Mouse (Mus musculus): ENCODE measurements around the gene Wdfy4. TPM values are rescaled to one million over a fixed set of nuclear protein-coding genes. Genes with fewer than 3 reads are reported as not detected.

Gene Wdfy4
- polyA plus RNA-seq, 1 experiment, result 0.19 TPM

DNA sequence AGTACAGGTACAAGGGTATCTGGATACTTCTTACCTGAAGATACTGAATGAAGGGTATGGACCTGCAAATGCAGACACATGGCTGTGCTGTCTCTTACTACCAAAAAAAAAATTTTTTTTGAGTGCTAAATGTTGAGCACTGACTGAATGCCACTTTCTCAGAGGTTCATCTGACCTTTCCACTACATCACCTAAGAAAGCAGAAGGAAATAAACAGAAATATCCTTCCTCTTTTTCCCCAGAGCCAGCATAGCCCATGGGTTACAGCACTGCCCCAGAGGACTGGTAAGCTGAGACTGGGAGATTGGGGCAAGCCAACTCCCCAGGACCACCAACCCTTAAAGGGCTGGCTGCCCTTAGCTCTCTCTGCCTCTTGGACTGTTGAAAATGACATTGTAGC, 8.5 kb upstream of the Wdfy4 start:
- TF ChIP-seq POLR2A (IDR thresholded peaks at IDR 0.05; ENCODE audit: low read depth, low read length) (no peak), CTCF (IDR thresholded peaks at IDR 0.05; ENCODE audit: borderline replicate concordance, insufficient read depth, low read length) (no peak)
- Histone ChIP-seq H3K27ac (ENCODE audit: insufficient read depth, low read length) (no peak overlapping the region), H3K4me3 (ENCODE audit: insufficient read depth, low read length) (no peak overlapping the region), H3K4me1 (ENCODE audit: control insufficient read depth, insufficient read depth, low read length) (no peaks in the 10 kb centered on the region)

- Histone ChIP-seq H3K4me1 (ENCODE audit: control insufficient read depth, insufficient read depth, low read length) (peaks cover 4% of the 10 kb centered on the region), H3K27ac (ENCODE audit: insufficient read depth, low read length) (no peak overlapping the region), H3K4me3 (ENCODE audit: insufficient read depth, low read length) (no peak overlapping the region)
- TF ChIP-seq CTCF (IDR thresholded peaks at IDR 0.05; ENCODE audit: borderline replicate concordance, insufficient read depth, low read length) (no peak), POLR2A (IDR thresholded peaks at IDR 0.05; ENCODE audit: low read depth, low read length) (no peak)
Observed at GRCm38 (mm10) chr14:33190646-33191045, 5.3 kb upstream of the Wdfy4 start.

DNA sequence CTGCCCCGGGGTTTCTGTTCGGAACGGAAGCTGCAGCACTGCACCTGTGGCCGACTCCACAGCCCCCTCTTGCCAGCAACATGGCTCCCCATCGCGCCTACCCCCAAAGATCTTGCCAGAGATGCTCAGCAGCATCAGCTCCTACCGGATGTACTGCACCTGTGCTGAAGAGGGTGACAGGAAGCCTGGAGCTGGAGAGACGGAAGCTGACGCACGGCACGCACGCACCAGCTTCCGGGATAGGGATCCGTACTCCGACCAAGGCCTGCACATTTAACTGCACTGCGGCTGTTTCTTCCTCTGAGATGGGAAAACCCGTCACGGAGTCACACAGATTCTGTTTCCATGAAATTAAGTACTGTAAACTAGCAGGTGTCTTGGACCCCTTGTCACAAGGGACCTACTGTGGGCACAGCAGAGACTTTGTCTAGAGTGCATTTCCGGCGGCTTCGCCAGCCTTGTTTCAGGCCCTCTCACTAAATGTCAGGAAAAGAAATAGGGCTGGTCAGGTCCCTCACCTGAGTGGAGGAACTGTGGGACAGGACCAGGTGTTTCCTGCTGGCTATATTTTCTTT, 4.6 kb upstream of the Wdfy4 start:
- H3K4me3 ChIP-seq (ENCODE audit: insufficient read depth, low read length), result no peak overlapping the region
- TF ChIP-seq CTCF (IDR thresholded peaks at IDR 0.05; ENCODE audit: borderline replicate concordance, insufficient read depth, low read length), result no peak
- no peak for TF ChIP-seq POLR2A (IDR thresholded peaks at IDR 0.05; ENCODE audit: low read depth, low read length)
- peaks cover 4% of the 10 kb centered on the region for H3K4me1 ChIP-seq (ENCODE audit: control insufficient read depth, insufficient read depth, low read length)
- H3K27ac ChIP-seq (ENCODE audit: insufficient read depth, low read length), result no peak overlapping the region

DNA sequence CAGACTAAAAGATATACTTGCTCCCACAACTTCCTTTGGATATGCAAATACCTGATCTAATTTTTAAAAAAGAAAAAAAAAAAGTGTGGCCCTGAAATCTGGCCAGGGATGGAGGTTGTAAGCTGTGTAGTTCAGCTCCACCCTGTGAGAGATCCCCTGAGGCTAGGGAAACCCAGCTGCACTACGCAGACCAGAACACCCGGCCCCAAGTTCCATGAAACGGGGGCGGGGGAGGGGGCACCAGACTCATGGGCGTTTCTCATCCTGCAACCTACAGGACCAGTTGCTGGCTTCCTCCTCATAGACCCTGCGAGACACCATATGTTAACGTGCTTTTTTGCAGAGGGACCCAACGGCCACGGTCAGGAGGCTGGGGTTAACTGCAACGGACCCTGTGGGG, 3.9 kb upstream of the Wdfy4 start:
- Histone ChIP-seq H3K27ac (ENCODE audit: insufficient read depth, low read length) (no peak overlapping the region), H3K4me3 (ENCODE audit: insufficient read depth, low read length) (no peak overlapping the region), H3K4me1 (ENCODE audit: control insufficient read depth, insufficient read depth, low read length) (peaks cover 4% of the 10 kb centered on the region)
- TF ChIP-seq CTCF (IDR thresholded peaks at IDR 0.05; ENCODE audit: borderline replicate concordance, insufficient read depth, low read length) (no peak), POLR2A (IDR thresholded peaks at IDR 0.05; ENCODE audit: low read depth, low read length) (no peak)

GRCm38 (mm10) chr14:33187201-33187600, 1.9 kb upstream of the Wdfy4 start:
- no peak overlapping the region for H3K27ac ChIP-seq (ENCODE audit: insufficient read depth, low read length)
- no peak overlapping the region for H3K4me3 ChIP-seq (ENCODE audit: insufficient read depth, low read length)
- peaks cover 4% of the 10 kb centered on the region for H3K4me1 ChIP-seq (ENCODE audit: control insufficient read depth, insufficient read depth, low read length)
- no peak for TF ChIP-seq POLR2A (IDR thresholded peaks at IDR 0.05; ENCODE audit: low read depth, low read length)
- no peak for TF ChIP-seq CTCF (IDR thresholded peaks at IDR 0.05; ENCODE audit: borderline replicate concordance, insufficient read depth, low read length)

DNA sequence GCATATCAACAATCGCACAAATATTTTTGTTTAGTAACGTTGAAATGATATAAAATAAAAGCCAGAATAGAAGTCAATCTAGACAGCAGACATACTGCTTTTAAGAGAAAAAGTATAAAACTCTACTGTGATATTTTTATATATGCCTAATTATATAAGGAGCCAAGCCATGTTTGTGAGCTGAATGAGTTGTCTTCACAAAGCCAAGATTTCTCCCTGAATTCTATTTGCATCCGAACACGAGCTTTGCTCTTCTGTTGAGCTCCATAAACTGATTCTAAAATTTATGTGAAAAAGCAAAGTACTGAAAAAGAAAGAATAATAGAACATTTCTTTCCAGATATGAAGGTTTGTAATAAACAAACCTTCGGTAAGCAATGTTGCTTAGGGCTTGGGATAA, 5.2 kb downstream of the Wdfy4 start:
- no peak overlapping the region for H3K4me3 ChIP-seq (ENCODE audit: insufficient read depth, low read length)
- TF ChIP-seq CTCF (IDR thresholded peaks at IDR 0.05; ENCODE audit: borderline replicate concordance, insufficient read depth, low read length), result no peak
- no peak for TF ChIP-seq POLR2A (IDR thresholded peaks at IDR 0.05; ENCODE audit: low read depth, low read length)
- H3K4me1 ChIP-seq (ENCODE audit: control insufficient read depth, insufficient read depth, low read length), result no peaks in the 10 kb centered on the region
- H3K27ac ChIP-seq (ENCODE audit: insufficient read depth, low read length), result no peak overlapping the region

GRCm38 (mm10) chr14:33175059-33175821, 10.1 kb downstream of the Wdfy4 start:
- TF ChIP-seq CTCF (IDR thresholded peaks at IDR 0.05; ENCODE audit: borderline replicate concordance, insufficient read depth, low read length), result no peak
- no peak for TF ChIP-seq POLR2A (IDR thresholded peaks at IDR 0.05; ENCODE audit: low read depth, low read length)
- Histone ChIP-seq H3K27ac (ENCODE audit: insufficient read depth, low read length) (no peak overlapping the region), H3K4me3 (ENCODE audit: insufficient read depth, low read length) (no peak overlapping the region), H3K4me1 (ENCODE audit: control insufficient read depth, insufficient read depth, low read length) (no peaks in the 10 kb centered on the region)

GRCm38 (mm10) chr14:33171942-33172341, 13.4 kb downstream of the Wdfy4 start:
- H3K4me3 ChIP-seq (ENCODE audit: insufficient read depth, low read length), result no peak overlapping the region
- no peak for TF ChIP-seq CTCF (IDR thresholded peaks at IDR 0.05; ENCODE audit: borderline replicate concordance, insufficient read depth, low read length)
- TF ChIP-seq POLR2A (IDR thresholded peaks at IDR 0.05; ENCODE audit: low read depth, low read length), result no peak
- no peak overlapping the region for H3K27ac ChIP-seq (ENCODE audit: insufficient read depth, low read length)
- H3K4me1 ChIP-seq (ENCODE audit: control insufficient read depth, insufficient read depth, low read length), result no peaks in the 10 kb centered on the region

DNA sequence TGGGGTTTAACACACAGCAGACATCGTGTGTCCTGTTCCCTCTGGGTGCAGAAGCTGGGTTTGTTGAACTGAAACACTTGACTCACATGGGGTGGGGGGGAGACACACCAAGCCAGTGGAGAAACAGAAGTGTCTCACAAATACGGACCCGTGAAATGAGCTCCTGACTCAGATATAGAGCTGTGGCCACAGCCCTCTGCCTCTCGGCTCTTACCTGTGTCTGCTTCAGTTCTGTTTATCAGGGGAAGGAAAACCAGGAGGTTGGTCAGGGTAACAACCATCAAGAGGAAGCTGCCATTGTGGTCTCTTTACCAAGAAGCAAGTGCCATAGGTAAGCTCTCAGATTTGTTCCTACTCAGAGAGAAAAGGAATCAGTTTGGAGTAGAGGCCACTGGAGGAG, 16.6 kb downstream of the Wdfy4 start:
- no peak overlapping the region for H3K27ac ChIP-seq (ENCODE audit: insufficient read depth, low read length)
- no peak overlapping the region for H3K4me3 ChIP-seq (ENCODE audit: insufficient read depth, low read length)
- no peaks in the 10 kb centered on the region for H3K4me1 ChIP-seq (ENCODE audit: control insufficient read depth, insufficient read depth, low read length)
- TF ChIP-seq CTCF (IDR thresholded peaks at IDR 0.05; ENCODE audit: borderline replicate concordance, insufficient read depth, low read length) (no peak), POLR2A (IDR thresholded peaks at IDR 0.05; ENCODE audit: low read depth, low read length) (no peak)

GRCm38 (mm10) chr14:33162238-33162637, 23.1 kb downstream of the Wdfy4 start:
- Histone ChIP-seq H3K4me3 (ENCODE audit: insufficient read depth, low read length) (no peak overlapping the region), H3K27ac (ENCODE audit: insufficient read depth, low read length) (no peak overlapping the region), H3K4me1 (ENCODE audit: control insufficient read depth, insufficient read depth, low read length) (no peaks in the 10 kb centered on the region)
- TF ChIP-seq CTCF (IDR thresholded peaks at IDR 0.05; ENCODE audit: borderline replicate concordance, insufficient read depth, low read length) (no peak), POLR2A (IDR thresholded peaks at IDR 0.05; ENCODE audit: low read depth, low read length) (no peak)
